Mouse (Mus musculus) layer of hippocampus, adult 6 months (tissue): ENCODE results near the gene E030030I06Rik. TPM values are rescaled to one million over a fixed set of nuclear protein-coding genes. Genes with fewer than 3 reads are reported as not detected.

ENCODE experiments used
- long read RNA-seq, 2 experiments: library from polyadenylated mRNA; unstranded; transcript quantifications; one replicate each; pipeline ENCODE4 v2.0.0; 2019 to 2020
- polyA plus RNA-seq: library from polyadenylated mRNA; unstranded; fragments of <200 nt; fragmentation: Nextera tagmentation; gene quantifications from 2 replicates; pipeline ENCODE4 v1.2.3, GENCODE M21; 2021

The E030030I06Rik gene
- polyA plus RNA-seq = 0.67 and 1.7 TPM in 2 replicates
- long read RNA-seq, experiment 1 = 0 reads
- long read RNA-seq, experiment 2, partial matches to known transcripts = 0 of 1 reads
- long read RNA-seq, experiment 2, other reads (novel, unspliced or antisense) = 0 of 1 reads

DNA sequence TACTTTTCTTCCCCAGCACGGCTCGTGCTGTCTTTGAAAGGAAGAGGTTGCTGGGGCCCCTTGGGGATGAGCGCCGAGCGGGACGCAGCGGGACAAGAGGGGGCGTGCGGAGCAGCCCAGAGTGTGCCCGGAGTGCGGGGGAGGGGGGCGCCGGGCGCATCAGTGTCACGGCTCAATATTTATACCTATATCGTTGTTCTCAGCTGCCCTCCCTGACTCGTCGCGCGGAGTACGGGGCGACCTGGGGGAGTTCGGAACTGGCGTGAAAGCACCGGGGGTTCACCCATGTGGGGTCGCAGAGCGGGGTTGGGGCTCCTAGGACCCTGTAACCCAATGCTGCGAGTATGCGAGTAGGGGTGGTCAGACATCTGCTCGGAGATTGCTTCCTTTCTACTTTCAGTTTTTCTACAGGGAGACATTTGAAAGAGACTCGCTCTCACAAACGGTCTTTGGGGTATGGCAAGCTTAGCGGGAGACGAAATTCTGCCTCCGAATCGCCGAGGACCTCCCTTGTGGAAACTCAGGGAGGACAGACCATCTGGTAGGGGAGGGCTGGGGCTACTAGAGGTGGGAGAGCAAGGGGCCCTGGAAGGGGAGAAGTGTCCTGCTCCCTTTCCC, at the start of gene E030030I06Rik:
TSS of gene E030030I06Rik (minus strand) at position 198 of the 618 bp plus-strand sequence.

DNA sequence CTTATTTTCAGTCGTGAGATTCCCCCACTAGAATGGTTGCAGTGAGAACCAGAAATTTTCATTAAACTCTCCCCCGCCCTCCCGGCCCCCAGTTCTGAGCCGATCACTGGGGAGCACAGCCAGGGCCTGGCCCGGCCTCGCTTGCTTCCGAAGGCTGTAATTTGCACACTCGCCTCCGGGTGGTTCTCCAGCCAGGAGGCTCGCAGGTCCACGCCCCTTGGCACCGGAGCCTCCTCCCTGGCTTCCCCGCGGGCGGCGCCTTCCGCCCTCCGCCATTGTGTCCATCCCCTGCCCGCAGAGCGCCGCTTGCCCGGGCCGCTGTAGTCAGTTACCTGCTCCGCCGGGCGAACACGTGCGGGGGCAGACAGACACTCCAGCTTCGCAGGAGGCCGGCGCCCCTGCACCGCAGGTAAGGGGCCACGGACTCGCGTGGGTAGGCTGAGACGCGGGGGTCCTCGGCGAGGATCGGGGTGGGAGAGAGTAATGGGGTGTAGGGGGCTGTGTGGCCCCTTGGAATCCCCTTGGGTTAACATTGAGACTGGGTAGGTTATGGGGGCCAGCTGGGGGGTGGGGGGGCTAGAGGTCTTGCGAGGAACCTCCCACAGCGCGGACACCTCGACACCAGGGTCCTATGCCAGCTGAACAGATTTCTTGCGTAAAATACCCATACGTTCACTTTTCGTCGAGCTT, 9.4 kb upstream of the E030030I06Rik start, which contains the start of the genes Raet1e and H60b:
TSS of gene Raet1e (plus strand) at position 260 of the 690 bp plus-strand sequence.
TSS of gene H60b (plus strand) at position 277 of the 690 bp plus-strand sequence.

DNA sequence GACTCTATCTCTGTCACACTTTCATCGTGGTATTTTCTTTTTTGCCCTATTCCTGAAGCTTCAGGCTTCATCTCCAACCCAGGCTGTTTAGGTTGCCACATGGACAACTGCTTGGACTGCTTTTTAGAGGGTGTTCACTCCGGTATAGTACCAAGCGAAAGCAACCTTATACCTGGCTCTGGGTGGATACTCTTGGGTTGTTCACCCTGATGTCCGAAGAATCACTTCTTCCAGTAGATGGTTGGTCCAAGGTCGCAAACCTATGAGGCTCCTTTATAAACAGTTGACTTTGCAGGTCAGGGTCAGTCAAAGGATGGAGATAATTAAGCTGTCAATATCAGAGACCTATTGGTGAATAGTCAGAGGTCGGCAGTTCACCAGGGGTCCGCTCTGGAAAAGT, 81.1 kb downstream of the E030030I06Rik start, which contains the start of gene 4930444G20Rik:
TSS of gene 4930444G20Rik (minus strand) at position 101 of the 400 bp plus-strand sequence.

Other genes with a start within 250 kb of the E030030I06Rik start
- gene 4930444G20Rik, start 81.2 kb downstream of the E030030I06Rik start, polyA plus RNA-seq = not detected in 2 replicates
- not detected in 2 replicates for gene Raet1e, start 9.3 kb upstream of the E030030I06Rik start, polyA plus RNA-seq
- gene H60b, start 9.3 kb upstream of the E030030I06Rik start, polyA plus RNA-seq = not detected in 2 replicates
- gene Raet1d, start 211.3 kb upstream of the E030030I06Rik start, polyA plus RNA-seq = not detected in 2 replicates